In the genomic region with DNA sequence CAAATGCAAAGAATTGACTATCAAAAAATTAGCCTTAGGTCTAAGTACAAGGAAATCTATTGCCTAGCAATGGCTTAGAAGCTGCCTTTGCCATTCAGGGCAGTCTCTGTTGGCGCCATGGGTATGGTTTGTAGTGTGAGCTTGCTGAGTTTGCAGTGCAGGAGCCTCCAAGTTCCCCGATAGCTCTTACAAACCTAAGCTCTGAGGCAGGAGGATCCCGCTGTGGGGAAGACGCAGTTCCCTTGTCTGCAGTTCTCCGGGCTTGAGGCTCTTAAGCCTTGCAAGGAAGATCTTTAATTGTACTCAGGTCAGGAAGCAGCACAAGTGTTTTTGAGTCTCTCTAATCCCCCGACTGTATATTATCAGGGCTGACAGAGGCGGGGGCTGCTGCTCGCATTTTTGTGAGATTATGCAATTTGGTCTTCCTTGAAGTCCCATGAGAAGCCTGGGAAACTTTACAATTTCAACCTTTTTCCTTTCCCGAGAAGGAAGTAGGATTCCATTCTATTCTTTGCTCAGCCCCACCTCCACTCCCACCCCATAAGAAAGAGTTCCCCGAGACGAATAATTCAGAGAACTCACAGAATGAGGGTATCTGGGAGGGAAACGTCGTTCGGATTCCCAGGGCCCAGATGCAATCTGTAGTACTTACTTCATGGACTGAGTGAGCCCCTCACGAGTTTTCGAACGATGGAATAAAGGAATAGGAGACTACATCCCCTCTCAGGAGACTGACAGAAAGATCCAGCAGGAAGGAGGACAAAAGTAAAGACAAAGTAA, we compare ENCODE assay signal across 13 mouse cellular contexts.
DNase-seq lines count a peak whose midpoint lies in the region; ATAC-seq and TF ChIP-seq lines count a peak whose summit lies in the region.
"Had no signal": no experiment of that assay in that cellular context is flagged by ENCODE, and none has a peak within 500 bp of the region (broad histone marks: within the 10 kb centered on the region; RNA-seq: fewer than 3 reads in every experiment).

No protein-coding gene starts in this region.

- no peak for TF ChIP-seq CTCF in lung, embryonic 14.5 days (IDR thresholded peaks at IDR 0.05; ENCODE audit: low read depth)

- WGBS in lung, embryonic 14.5 days: 16% methylated on average over 17 of the region's 17 CpGs
- 12% methylated on average over 17 of the region's 17 CpGs for WGBS in limb, embryonic 13.5 days

- H3K27ac ChIP-seq in lung, embryonic 14.5 days (ENCODE audit: low read depth): no peak overlapping the region; the same call in 1 of the 2 replicates
- no peak overlapping the region for H3K27ac ChIP-seq in limb, embryonic 13.5 days
- H3K27ac ChIP-seq: gastrocnemius, adult 2 months; liver, embryonic 12.5 days; macrophage had no signal

- peak; percentile 47 for DNase-seq in embryo, embryonic 10.5 days (ENCODE audit: low spot score)
- DNase-seq in embryo, embryonic 10 days (ENCODE audit: low spot score): no peak
- DNase-seq in lung, embryonic 14.5 days: peak; percentile 47
- DNase-seq in lung, adult 18-20 months: no peak
- peak; percentile 19 for DNase-seq in retina, postnatal 1 day
- DNase-seq in right cerebral cortex, postnatal 36 days (ENCODE audit: low spot score in 2 of 2): no peak
- no peak for DNase-seq in thymus, postnatal 10 days (ENCODE audit: low spot score in 2 of 2)
- DNase-seq: gastrocnemius, adult 2 months; kidney, adult 11 months; thymus, postnatal 25 days had no signal

- H3K4me3 ChIP-seq in lung, embryonic 14.5 days (ENCODE audit: low read depth, low read length): no peak overlapping the region
- no peak overlapping the region for H3K4me3 ChIP-seq in limb, embryonic 13.5 days
- H3K4me3 ChIP-seq: gastrocnemius, adult 2 months; liver, embryonic 12.5 days had no signal

- no peak overlapping the region for H3K4me2 ChIP-seq in lung, embryonic 14.5 days
- peak overlapping the region; percentile 27; the same call in 1 of the 2 replicates for H3K4me2 ChIP-seq in limb, embryonic 13.5 days (replicated peaks)
- H3K4me2 ChIP-seq: liver, embryonic 12.5 days had no signal

- H3K36me3 ChIP-seq in lung, embryonic 14.5 days (ENCODE audit: insufficient read depth): no peaks in the 10 kb centered on the region
- no peaks in the 10 kb centered on the region for H3K36me3 ChIP-seq in limb, embryonic 13.5 days
- H3K36me3 ChIP-seq: liver, embryonic 12.5 days had no signal

- no peak for ATAC-seq in lung, embryonic 14.5 days (ENCODE audit: insufficient read depth)
- ATAC-seq in limb, embryonic 13.5 days (ENCODE audit: low FRiP score, low read depth): no peak
- ATAC-seq: liver, embryonic 12.5 days had no signal

- H3K9me3 ChIP-seq in lung, embryonic 14.5 days (ENCODE audit: low read depth, low read length): no peaks in the 10 kb centered on the region
- H3K9me3 ChIP-seq in limb, embryonic 13.5 days: no peaks in the 10 kb centered on the region
- H3K9me3 ChIP-seq: liver, embryonic 12.5 days had no signal

- H3K9ac ChIP-seq in lung, embryonic 14.5 days: no peak overlapping the region
- no peak overlapping the region for H3K9ac ChIP-seq in limb, embryonic 13.5 days
- H3K9ac ChIP-seq: liver, embryonic 12.5 days had no signal

- H3K4me1 ChIP-seq in lung, embryonic 14.5 days (ENCODE audit: insufficient read depth): peaks cover 4% of the 10 kb centered on the region
- H3K4me1 ChIP-seq in limb, embryonic 13.5 days: peaks cover 7% of the 10 kb centered on the region
- H3K4me1 ChIP-seq: liver, embryonic 12.5 days had no signal

- H3K27me3 ChIP-seq in lung, embryonic 14.5 days (ENCODE audit: insufficient read depth, low read length): no peaks in the 10 kb centered on the region
- peaks cover 27% of the 10 kb centered on the region for H3K27me3 ChIP-seq in limb, embryonic 13.5 days

Comparison
In these comparisons a context has a peak if more than half of its experiments do, and no peak if none do; other contexts are left out.
1. DNase-seq: peak in embryo, embryonic 10.5 days (single experiment), lung, embryonic 14.5 days (single experiment) and retina, postnatal 1 day (single experiment); none in embryo, embryonic 10 days (single experiment), lung, adult 18-20 months (0 of 2), right cerebral cortex, postnatal 36 days (0 of 2) and thymus, postnatal 10 days (0 of 2).